Mouse (Mus musculus): ENCODE data around the gene Pacrg. TPM values are rescaled to one million over a fixed set of nuclear protein-coding genes. Genes with fewer than 3 reads are reported as not detected.

Gene Pacrg
- polyA plus RNA-seq, 1 experiment from 2014 or later, result 2.6 TPM

GRCm38 (mm10) chr17:10611626-10612025 lies 228.5 kb downstream of the Pacrg start:
- no peaks in the 10 kb centered on the region for H3K27me3 ChIP-seq (ENCODE audit: poor library complexity, severe bottlenecking)
- H3K27ac ChIP-seq, result no peak overlapping the region
- H3K9me3 ChIP-seq, result no peaks in the 10 kb centered on the region
- no peak overlapping the region for H3K4me3 ChIP-seq
- no peaks in the 10 kb centered on the region for H3K36me3 ChIP-seq (replicated peaks)
- H3K4me1 ChIP-seq, result peaks cover 6% of the 10 kb centered on the region
- 27% methylated on average over 3 of the region's 3 CpGs for WGBS
- no peak for DNase-seq (ENCODE audit: extremely low spot score, low spot score)

GRCm38 (mm10) chr17:10608146-10608545 lies 232.0 kb downstream of the Pacrg start:
- H3K4me3 ChIP-seq, result no peak overlapping the region
- H3K27ac ChIP-seq, result no peak overlapping the region
- no peaks in the 10 kb centered on the region for H3K36me3 ChIP-seq (replicated peaks)
- no peak for DNase-seq (ENCODE audit: extremely low spot score, low spot score)
- no peaks in the 10 kb centered on the region for H3K9me3 ChIP-seq
- 83% methylated on average over 4 of the region's 4 CpGs for WGBS
- H3K27me3 ChIP-seq (ENCODE audit: poor library complexity, severe bottlenecking), result no peaks in the 10 kb centered on the region
- peaks cover 6% of the 10 kb centered on the region for H3K4me1 ChIP-seq

DNA sequence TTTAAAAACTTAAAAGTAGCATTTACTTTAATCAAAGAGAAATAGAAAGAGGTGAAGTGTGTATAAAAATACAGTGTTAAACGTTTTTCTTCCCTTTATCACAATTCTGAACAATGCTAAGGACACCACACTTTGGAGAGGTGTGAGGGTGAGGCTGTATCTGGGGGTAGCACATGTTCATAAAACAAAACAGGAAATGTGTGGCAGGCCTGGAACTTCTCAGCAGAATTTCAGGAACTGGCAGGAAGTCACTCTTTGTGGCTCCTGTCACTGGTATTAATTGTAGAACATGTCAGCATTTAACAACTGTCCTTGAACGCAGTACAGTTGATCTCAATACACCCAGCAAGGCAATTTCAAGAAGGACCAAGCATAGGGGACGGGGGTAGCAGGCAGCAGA lies 234.0 kb downstream of the Pacrg start:
- Histone ChIP-seq H3K27me3 (ENCODE audit: poor library complexity, severe bottlenecking) (no peaks in the 10 kb centered on the region), H3K4me3 (no peak overlapping the region), H3K36me3 (replicated peaks) (no peaks in the 10 kb centered on the region), H3K9me3 (no peaks in the 10 kb centered on the region), H3K27ac (no peak overlapping the region), H3K4me1 (no peaks in the 10 kb centered on the region)
- DNase-seq (ENCODE audit: extremely low spot score, low spot score), result no peak
- WGBS, result 76% methylated on average over 3 of the region's 3 CpGs

DNA sequence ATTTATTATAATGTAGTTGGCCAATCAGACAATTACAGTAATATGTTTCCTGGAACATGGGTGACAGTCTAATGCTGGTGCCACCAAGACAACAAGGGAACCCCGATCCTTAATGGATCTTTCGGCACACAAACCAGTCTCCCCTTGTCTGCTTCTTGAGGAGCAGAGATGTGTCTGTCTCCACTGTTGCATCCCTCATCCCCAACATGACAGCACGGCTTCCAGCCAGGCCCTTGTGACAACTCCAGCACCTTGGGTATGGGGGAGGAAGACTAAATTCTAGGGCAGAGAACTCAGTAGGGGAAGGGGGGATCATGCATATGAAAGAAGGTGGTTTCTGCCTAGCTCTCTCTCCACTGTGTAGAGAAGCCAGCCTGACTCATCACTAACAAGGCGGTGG lies 242.4 kb downstream of the Pacrg start:
- DNase-seq (ENCODE audit: extremely low spot score, low spot score), result no peak
- Histone ChIP-seq H3K27me3 (ENCODE audit: poor library complexity, severe bottlenecking) (no peaks in the 10 kb centered on the region), H3K27ac (no peak overlapping the region), H3K36me3 (replicated peaks) (no peaks in the 10 kb centered on the region), H3K9me3 (no peaks in the 10 kb centered on the region), H3K4me1 (no peaks in the 10 kb centered on the region), H3K4me3 (no peak overlapping the region)
- 96% methylated on average over 4 of the region's 4 CpGs for WGBS

DNA sequence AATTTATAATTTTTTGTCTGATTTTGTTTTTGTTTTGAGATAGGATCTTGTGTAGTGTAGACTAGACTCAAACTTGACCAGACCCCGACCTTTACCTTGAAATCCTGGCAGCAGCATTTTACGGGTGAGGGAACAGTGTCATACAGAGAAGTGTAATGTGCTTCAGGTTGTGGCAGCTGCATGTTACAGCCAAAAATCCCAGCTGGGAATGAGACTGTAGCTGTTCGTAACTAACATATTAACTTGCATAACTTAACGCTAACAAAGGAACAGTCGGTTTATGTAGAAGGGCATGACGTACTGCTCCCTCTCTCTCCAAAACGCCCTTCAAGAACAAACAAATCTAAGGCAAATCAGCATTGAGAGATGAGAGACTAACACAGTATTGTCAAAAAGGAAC lies 250.5 kb downstream of the Pacrg start:
- Histone ChIP-seq H3K27me3 (ENCODE audit: poor library complexity, severe bottlenecking) (no peaks in the 10 kb centered on the region), H3K36me3 (replicated peaks) (no peaks in the 10 kb centered on the region), H3K9me3 (no peaks in the 10 kb centered on the region), H3K27ac (no peak overlapping the region), H3K4me3 (no peak overlapping the region), H3K4me1 (no peaks in the 10 kb centered on the region)
- WGBS, result 90% methylated on average over 7 of the region's 7 CpGs
- no peak for DNase-seq (ENCODE audit: extremely low spot score, low spot score)

DNA sequence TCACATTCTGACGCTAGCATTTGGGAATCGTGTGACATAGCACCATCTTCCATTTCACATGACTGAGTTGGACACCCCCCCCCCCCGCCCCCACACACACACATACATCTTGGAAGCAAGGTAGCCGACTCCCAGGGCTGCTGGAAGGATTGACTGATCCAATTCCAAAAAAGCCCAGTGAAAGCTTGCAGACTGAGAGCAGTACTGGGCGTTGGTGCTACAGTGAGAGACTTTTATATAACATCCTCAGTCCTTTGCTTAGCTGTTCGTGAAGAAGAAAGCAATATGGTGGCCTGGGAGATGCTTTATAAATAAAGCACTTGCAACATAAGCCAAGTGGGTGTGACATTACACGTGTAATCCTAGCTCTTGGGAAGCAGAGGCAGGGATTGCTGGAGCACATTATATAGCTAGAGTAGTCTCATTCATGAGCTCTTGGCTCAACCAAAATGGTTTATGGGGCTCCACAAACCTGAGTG lies 251.2 kb downstream of the Pacrg start:
- Histone ChIP-seq H3K4me3 (no peak overlapping the region), H3K27me3 (ENCODE audit: poor library complexity, severe bottlenecking) (no peaks in the 10 kb centered on the region), H3K27ac (no peak overlapping the region), H3K4me1 (peaks cover under 1% of the 10 kb centered on the region; the same call in 1 of the 2 replicates), H3K36me3 (replicated peaks) (no peaks in the 10 kb centered on the region), H3K9me3 (no peaks in the 10 kb centered on the region)
- WGBS, result 89% methylated on average over 7 of the region's 7 CpGs
- DNase-seq (ENCODE audit: extremely low spot score, low spot score), result no peak

- 44% methylated on average over 3 of the region's 3 CpGs for WGBS
- DNase-seq (ENCODE audit: extremely low spot score, low spot score), result no peak
- no peaks in the 10 kb centered on the region for H3K9me3 ChIP-seq
These were observed 256.8 kb downstream of the Pacrg start for GRCm38 (mm10) chr17:10583301-10583700.

DNA sequence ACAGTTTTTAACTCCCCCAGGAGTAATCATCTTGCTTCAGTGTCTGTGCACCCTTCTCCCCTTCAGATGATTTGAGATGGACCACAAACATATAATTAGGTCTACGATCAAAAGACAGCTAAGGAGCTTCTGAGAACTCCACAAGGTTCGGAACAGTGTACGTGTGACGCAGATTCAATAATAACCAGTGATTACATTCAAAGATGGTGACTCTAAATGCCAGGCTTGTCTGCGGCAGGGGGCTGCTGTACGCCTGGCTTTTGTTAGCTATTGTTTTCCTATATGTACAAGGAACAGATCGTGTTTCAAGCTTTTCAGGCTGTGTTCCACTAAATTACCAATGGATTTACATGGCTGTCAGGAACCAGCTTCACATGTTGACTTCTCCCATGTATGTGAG lies 264.8 kb downstream of the Pacrg start:
- 86% methylated on average over 7 of the region's 7 CpGs for WGBS

More at GRCm38 (mm10) chr17:10583301-10583700, 256.8 kb downstream of the Pacrg start:
- Histone ChIP-seq H3K27me3 (ENCODE audit: poor library complexity, severe bottlenecking) (no peaks in the 10 kb centered on the region), H3K36me3 (replicated peaks) (no peaks in the 10 kb centered on the region), H3K4me1 (peaks cover 9% of the 10 kb centered on the region), H3K4me3 (no peak overlapping the region), H3K27ac (no peak overlapping the region)

DNA sequence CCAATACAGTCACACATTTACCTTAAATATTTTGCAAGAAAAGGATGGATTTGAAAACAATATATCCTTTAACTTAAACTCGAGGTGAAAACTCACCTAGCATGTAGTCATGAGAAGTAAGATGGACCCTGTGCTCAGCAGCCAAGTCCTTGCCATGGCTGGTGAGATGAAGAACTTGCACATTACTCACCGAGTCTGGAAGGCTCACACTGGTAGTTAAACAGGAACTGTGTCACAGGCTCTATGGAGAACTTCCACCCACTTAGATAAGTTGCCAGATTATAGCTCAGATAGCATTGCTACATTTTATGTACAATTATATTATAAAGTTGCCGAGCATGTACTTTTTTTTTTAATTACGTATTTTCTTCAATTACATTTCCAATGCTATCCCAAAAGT lies 267.7 kb downstream of the Pacrg start:
- H3K36me3 ChIP-seq (replicated peaks), result no peaks in the 10 kb centered on the region
- WGBS, result 86% methylated on average over 4 of the region's 4 CpGs
- no peaks in the 10 kb centered on the region for H3K27me3 ChIP-seq (ENCODE audit: poor library complexity, severe bottlenecking)
- DNase-seq (ENCODE audit: extremely low spot score, low spot score), result no peak
- no peak overlapping the region for H3K4me3 ChIP-seq
- no peaks in the 10 kb centered on the region for H3K9me3 ChIP-seq
- H3K4me1 ChIP-seq, result no peaks in the 10 kb centered on the region
- no peak overlapping the region for H3K27ac ChIP-seq

More for the DNA sequence above, 264.8 kb downstream of the Pacrg start:
- no peaks in the 10 kb centered on the region for H3K4me1 ChIP-seq
- no peak for DNase-seq (ENCODE audit: extremely low spot score, low spot score)
- H3K36me3 ChIP-seq (replicated peaks), result no peaks in the 10 kb centered on the region
- no peak overlapping the region for H3K4me3 ChIP-seq
- H3K27ac ChIP-seq, result no peak overlapping the region
- H3K27me3 ChIP-seq (ENCODE audit: poor library complexity, severe bottlenecking), result no peaks in the 10 kb centered on the region
- H3K9me3 ChIP-seq, result no peaks in the 10 kb centered on the region

DNA sequence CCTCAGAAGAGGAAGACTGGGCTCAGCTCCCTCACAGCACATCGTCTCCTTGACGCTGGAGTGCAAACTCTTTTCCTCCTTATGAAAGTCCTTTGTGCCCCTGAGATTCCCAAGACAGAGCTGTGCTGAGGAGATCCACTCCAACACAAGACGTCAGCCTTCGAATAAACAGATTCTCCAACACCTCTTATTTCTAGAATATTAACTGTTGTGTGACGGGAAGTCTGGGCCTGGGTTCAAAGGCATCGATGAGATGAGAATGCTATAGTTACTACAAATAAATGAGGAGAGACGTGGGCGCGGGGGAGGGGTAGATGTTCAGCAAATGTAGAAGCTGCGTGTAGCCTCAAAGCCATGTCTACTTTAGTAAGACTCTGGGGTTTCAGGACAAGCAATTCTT lies 270.8 kb downstream of the Pacrg start:
- 90% methylated on average over 10 of the region's 10 CpGs for WGBS

DNA sequence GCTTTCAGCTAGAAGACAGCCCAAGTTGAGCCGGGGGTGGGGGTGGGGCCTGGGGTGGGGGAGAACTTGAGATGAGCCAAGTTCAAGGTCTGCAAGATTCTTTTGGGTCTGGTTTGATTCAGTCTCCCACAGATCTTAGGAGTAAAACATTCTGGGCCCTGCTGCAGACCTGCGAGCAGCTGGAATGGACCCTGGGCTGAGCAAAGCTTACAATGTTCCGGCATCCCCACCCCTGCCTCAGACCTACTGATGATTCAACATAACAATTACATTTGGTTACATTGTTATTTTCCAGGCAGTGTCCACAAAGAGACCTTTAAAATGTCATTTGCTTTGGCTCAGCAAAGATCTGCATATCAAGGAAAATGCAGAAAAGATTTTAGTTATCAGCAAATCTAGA lies 272.7 kb downstream of the Pacrg start:
- H3K4me1 ChIP-seq, result no peaks in the 10 kb centered on the region
- DNase-seq (ENCODE audit: extremely low spot score, low spot score), result no peak
- H3K4me3 ChIP-seq, result no peak overlapping the region
- 95% methylated on average over 3 of the region's 3 CpGs for WGBS
- H3K27ac ChIP-seq, result no peak overlapping the region
- H3K27me3 ChIP-seq (ENCODE audit: poor library complexity, severe bottlenecking), result no peaks in the 10 kb centered on the region; the same call in 1 of the 2 replicates
- H3K9me3 ChIP-seq, result no peaks in the 10 kb centered on the region
- no peaks in the 10 kb centered on the region for H3K36me3 ChIP-seq (replicated peaks)

More for the DNA sequence above, 270.8 kb downstream of the Pacrg start:
- DNase-seq (ENCODE audit: extremely low spot score, low spot score), result no peak
- no peak overlapping the region for H3K27ac ChIP-seq
- no peaks in the 10 kb centered on the region for H3K9me3 ChIP-seq
- no peak overlapping the region for H3K4me3 ChIP-seq
- H3K36me3 ChIP-seq (replicated peaks), result no peaks in the 10 kb centered on the region
- no peaks in the 10 kb centered on the region for H3K27me3 ChIP-seq (ENCODE audit: poor library complexity, severe bottlenecking)
- H3K4me1 ChIP-seq, result no peaks in the 10 kb centered on the region

DNA sequence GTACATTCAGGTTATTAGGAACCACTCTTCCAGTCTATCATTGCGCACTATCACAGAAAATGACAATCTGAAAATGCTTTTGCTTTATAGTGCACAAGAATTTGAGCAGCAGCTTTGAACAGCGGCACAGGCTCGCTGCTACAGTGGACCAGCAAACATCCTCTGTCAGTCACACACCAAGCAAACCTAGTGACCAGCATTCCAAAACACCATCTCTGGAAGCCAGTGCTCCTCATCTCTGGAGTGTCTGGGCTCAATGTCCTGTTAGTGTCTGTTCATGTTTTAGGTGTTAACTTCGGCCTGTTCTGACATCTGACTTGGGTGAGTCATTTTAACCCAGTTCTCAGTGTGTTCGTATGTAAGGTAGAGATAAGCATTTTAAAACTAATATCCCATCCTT lies 275.9 kb downstream of the Pacrg start:
- Histone ChIP-seq H3K9me3 (no peaks in the 10 kb centered on the region), H3K36me3 (replicated peaks) (no peaks in the 10 kb centered on the region), H3K4me3 (no peak overlapping the region), H3K27ac (no peak overlapping the region), H3K4me1 (peaks cover 8% of the 10 kb centered on the region), H3K27me3 (ENCODE audit: poor library complexity, severe bottlenecking) (no peaks in the 10 kb centered on the region; the same call in 1 of the 2 replicates)
- DNase-seq (ENCODE audit: extremely low spot score, low spot score), result no peak
- WGBS, result 94% methylated on average over 5 of the region's 5 CpGs

DNA sequence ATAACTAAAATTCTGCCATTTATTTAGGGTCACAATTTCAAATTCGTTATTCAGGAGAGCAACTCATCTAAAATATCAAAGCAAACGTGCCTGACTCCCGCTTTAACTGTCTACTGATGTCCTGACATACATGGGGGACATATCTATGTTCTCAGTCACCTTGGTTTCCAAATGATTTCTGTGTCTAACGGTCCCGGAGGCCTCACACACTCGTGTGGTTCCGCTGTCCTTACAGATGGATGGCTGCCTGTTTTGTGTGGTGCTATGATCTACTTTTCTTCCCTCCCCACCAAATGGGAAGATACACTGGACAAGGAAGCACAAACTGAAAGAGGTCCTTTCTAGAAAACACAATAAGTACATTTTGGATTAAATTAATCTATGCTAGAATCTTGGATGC lies 277.2 kb downstream of the Pacrg start:
- H3K4me1 ChIP-seq, result peaks cover 8% of the 10 kb centered on the region
- DNase-seq (ENCODE audit: extremely low spot score, low spot score), result no peak
- no peak overlapping the region for H3K27ac ChIP-seq
- 92% methylated on average over 7 of the region's 7 CpGs for WGBS
- no peaks in the 10 kb centered on the region for H3K36me3 ChIP-seq (replicated peaks)
- H3K4me3 ChIP-seq, result no peak overlapping the region
- no peaks in the 10 kb centered on the region for H3K9me3 ChIP-seq
- H3K27me3 ChIP-seq (ENCODE audit: poor library complexity, severe bottlenecking), result peaks cover 9% of the 10 kb centered on the region; the same call in 1 of the 2 replicates

- H3K9me3 ChIP-seq, result no peaks in the 10 kb centered on the region
- peaks cover 8% of the 10 kb centered on the region for H3K4me1 ChIP-seq
- 58% methylated on average over 3 of the region's 3 CpGs for WGBS
- DNase-seq (ENCODE audit: extremely low spot score, low spot score), result no peak
- H3K27me3 ChIP-seq (ENCODE audit: poor library complexity, severe bottlenecking), result peaks cover 9% of the 10 kb centered on the region; the same call in 1 of the 2 replicates
- no peaks in the 10 kb centered on the region for H3K36me3 ChIP-seq (replicated peaks)
- no peak overlapping the region for H3K4me3 ChIP-seq
- no peak overlapping the region for H3K27ac ChIP-seq
These were observed 280.1 kb downstream of the Pacrg start for GRCm38 (mm10) chr17:10560053-10560452.

All from forebrain, embryonic 10.5 days (tissue).